9 mouse cellular contexts compared by ENCODE assay signal in the genomic region with DNA sequence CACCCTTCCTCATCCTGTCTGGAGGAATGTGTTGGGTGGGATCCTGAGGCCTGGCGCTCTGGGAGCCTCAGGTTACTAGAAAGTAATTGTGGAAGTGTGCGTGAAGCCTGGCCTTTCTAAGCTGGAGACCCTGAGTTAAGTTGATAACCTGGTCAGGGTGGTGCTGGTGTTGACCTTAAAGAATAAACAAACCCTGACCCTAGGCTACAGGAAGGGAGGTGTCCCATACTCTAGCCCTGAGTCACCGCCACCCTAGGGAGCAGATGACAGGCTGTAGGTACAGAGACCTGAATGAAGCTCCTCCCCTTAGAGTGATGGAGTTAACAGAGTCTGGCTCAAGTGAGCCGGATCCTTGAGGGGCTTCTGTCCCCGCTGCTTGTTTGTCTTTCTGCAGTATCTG. TPM values are rescaled to one million over a fixed set of nuclear protein-coding genes. Genes with fewer than 3 reads are reported as not detected.
DNase-seq lines count a peak whose midpoint lies in the region; ATAC-seq and TF ChIP-seq lines count a peak whose summit lies in the region.
"Had no signal": no experiment of that assay in that cellular context is flagged by ENCODE, and none has a peak within 500 bp of the region (broad histone marks: within the 10 kb centered on the region; RNA-seq: fewer than 3 reads in every experiment).

No protein-coding gene starts in this region.

- ATAC-seq in kidney, postnatal 0 days (replicated peaks; ENCODE audit: low FRiP score, low read depth), result no peak
- ATAC-seq in limb, embryonic 15.5 days (ENCODE audit: insufficient number of reproducible peaks, low FRiP score, low TSS enrichment, low read depth), result no peak
- ATAC-seq: forebrain, postnatal 0 days had no signal

- in situ Hi-C loops in ES-E14 (cut with MboI; ENCODE audit: low sequenced_read_pairs in 2 of 2, unreplicated experiment in 2 of 2), result no loop called here

- no peak overlapping the region for H3K4me2 ChIP-seq in kidney, postnatal 0 days (ENCODE audit: low read length)
- H3K4me2 ChIP-seq in limb, embryonic 15.5 days, result no peak overlapping the region

- DNase-seq in kidney, postnatal 0 days (ENCODE audit: low spot score), result no peak
- no peak for DNase-seq in kidney, postnatal 25 days
- no peak for DNase-seq in ES-E14 (ENCODE audit: low read depth, low spot score)
- no peak for DNase-seq in embryonic facial prominence, embryonic 10.5 days (ENCODE audit: low spot score)
- DNase-seq in ovary, postnatal 36 days (ENCODE audit: low spot score), result no peak
- no peak for DNase-seq in left cerebral cortex, adult 11 months (ENCODE audit: low spot score)
- DNase-seq: forebrain, postnatal 0 days had no signal

- H3K4me3 ChIP-seq in kidney, postnatal 0 days (replicated peaks; ENCODE audit: low read depth, low read length), result no peak overlapping the region
- peak overlapping the region in 1 of 2 experiments; percentile 4; a peak in 2 of 4 replicates for H3K4me3 ChIP-seq in ES-E14 (ENCODE audit: insufficient read depth in 1 of 2, low read depth in 1 of 2, low read length in 2 of 2, poor library complexity in 1 of 2, severe bottlenecking in 1 of 2)
- peak overlapping the region; percentile 40; the same call in 1 of the 2 replicates for H3K4me3 ChIP-seq in embryonic facial prominence, embryonic 10.5 days
- no peak overlapping the region for H3K4me3 ChIP-seq in limb, embryonic 15.5 days
- H3K4me3 ChIP-seq: hindbrain, embryonic 15.5 days had no signal

- H3K9ac ChIP-seq in kidney, postnatal 0 days (ENCODE audit: low read depth, low read length), result no peak overlapping the region
- H3K9ac ChIP-seq in ES-E14 (ENCODE audit: insufficient read depth, low read depth, low read length, poor library complexity, severe bottlenecking), result no peak overlapping the region; the same call in 1 of the 2 replicates
- no peak overlapping the region for H3K9ac ChIP-seq in limb, embryonic 15.5 days
- H3K9ac ChIP-seq: hindbrain, embryonic 15.5 days had no signal

- H3K4me1 ChIP-seq in kidney, postnatal 0 days (replicated peaks; ENCODE audit: insufficient read depth, low read length), result peaks cover 60% of the 10 kb centered on the region
- H3K4me1 ChIP-seq in ES-E14 (ENCODE audit: control insufficient read depth in 2 of 2, insufficient read depth in 2 of 2, low read length in 2 of 2, poor library complexity in 1 of 2), result peaks cover 15 to 39% of the 10 kb centered on the region in 2 experiments; a peak in 3 of 4 replicates
- peaks cover 81% of the 10 kb centered on the region for H3K4me1 ChIP-seq in embryonic facial prominence, embryonic 10.5 days
- peaks cover 70% of the 10 kb centered on the region for H3K4me1 ChIP-seq in limb, embryonic 15.5 days

- 0 out of 2 replicates have a peak, but pooled peaks cover 5% of the 10 kb centered on the region for H3K36me3 ChIP-seq in kidney, postnatal 0 days (ENCODE audit: insufficient read depth, low read length)
- H3K36me3 ChIP-seq in ES-E14 (ENCODE audit: control insufficient read depth, insufficient read depth, low read length, poor library complexity, severe bottlenecking), result peaks cover 18% of the 10 kb centered on the region
- H3K36me3 ChIP-seq in embryonic facial prominence, embryonic 10.5 days (replicated peaks), result peaks cover 33% of the 10 kb centered on the region
- peaks cover 21% of the 10 kb centered on the region for H3K36me3 ChIP-seq in limb, embryonic 15.5 days

- TF ChIP-seq CTCF in kidney, postnatal 0 days (IDR thresholded peaks at IDR 0.05; ENCODE audit: low read depth), result no peak

- H3K27me3 ChIP-seq in kidney, postnatal 0 days (ENCODE audit: insufficient read depth, low read length), result no peaks in the 10 kb centered on the region
- no peaks in the 10 kb centered on the region for H3K27me3 ChIP-seq in embryonic facial prominence, embryonic 10.5 days (replicated peaks; ENCODE audit: low read depth, poor library complexity, severe bottlenecking)
- H3K27me3 ChIP-seq in limb, embryonic 15.5 days, result no peaks in the 10 kb centered on the region
- H3K27me3 ChIP-seq: hindbrain, embryonic 15.5 days had no signal

- peak overlapping the region; percentile 79 for H3K27ac ChIP-seq in kidney, postnatal 0 days
- peak overlapping the region; percentile 74; the same call in 1 of the 2 replicates for H3K27ac ChIP-seq in ES-E14 (ENCODE audit: insufficient read depth, low read depth, low read length, poor library complexity, severe bottlenecking)
- peak overlapping the region; percentile 78 for H3K27ac ChIP-seq in embryonic facial prominence, embryonic 10.5 days (replicated peaks)
- H3K27ac ChIP-seq in limb, embryonic 15.5 days, result peak overlapping the region; percentile 78

- 55% methylated on average over 5 of the region's 5 CpGs for WGBS in kidney, postnatal 0 days
- 67% methylated on average over 5 of the region's 5 CpGs for WGBS in embryonic facial prominence, embryonic 10.5 days
- 63% methylated on average over 5 of the region's 5 CpGs for WGBS in limb, embryonic 15.5 days

- no peaks in the 10 kb centered on the region for H3K9me3 ChIP-seq in kidney, postnatal 0 days (replicated peaks; ENCODE audit: low read length)
- H3K9me3 ChIP-seq in ES-E14 (ENCODE audit: control insufficient read depth, insufficient read depth, low read depth, low read length), result no peaks in the 10 kb centered on the region
- no peaks in the 10 kb centered on the region for H3K9me3 ChIP-seq in embryonic facial prominence, embryonic 10.5 days
- no peaks in the 10 kb centered on the region for H3K9me3 ChIP-seq in limb, embryonic 15.5 days
- H3K9me3 ChIP-seq: hindbrain, embryonic 15.5 days had no signal

TF ChIP-seq in ES-E14, 5 proteins besides CTCF, POLR2A, EP300 and RAD21:
- TF ChIP-seq CHD2 (IDR thresholded peaks at IDR 0.05; ENCODE audit: low read depth, low read length) (no peak), MAFK (IDR thresholded peaks at IDR 0.05; ENCODE audit: insufficient read depth, low read depth, low read length) (no peak), ZC3H11A (IDR thresholded peaks at IDR 0.05; ENCODE audit: borderline replicate concordance, low read depth, low read length) (no peak), ZNF384 (IDR thresholded peaks at IDR 0.05; ENCODE audit: low read depth, low read length) (no peak), HCFC1 (IDR thresholded peaks at IDR 0.05; ENCODE audit: borderline replicate concordance, insufficient read depth, low read length) (no peak)
TF ChIP-seq in ES-E14: peak in this region for 0.

RNA-seq across cellular contexts. Expression of a gene that starts 5.0 kb away (rescaled TPM):
- polyA plus RNA-seq in kidney, postnatal 0 days (2015; fragmentation: Nextera tagmentation; extraction: Ambion mirVana), result 87.7 and 96.4 TPM in 2 replicates
- 108 and 147 TPM in 2 replicates for total RNA-seq in ES-E14 (2012; rRNA removed)
- 90.5 and 98.7 TPM in 2 replicates for polyA plus RNA-seq in embryonic facial prominence, embryonic 10.5 days (2016; fragmentation: Nextera tagmentation; extraction: Ambion mirVana)
- 128 and 131 TPM in 2 replicates for polyA plus RNA-seq in limb, embryonic 15.5 days (2015; fragmentation: Nextera tagmentation; extraction: Ambion mirVana)

RNA-seq across cellular contexts. Expression of a gene that starts 21.6 kb away (rescaled TPM):
- polyA plus RNA-seq in kidney, postnatal 0 days (2015; fragmentation: Nextera tagmentation; extraction: Ambion mirVana), result 716 and 863 TPM in 2 replicates
- total RNA-seq in ES-E14 (2012; rRNA removed), result 1,213 and 1,430 TPM in 2 replicates
- polyA plus RNA-seq in embryonic facial prominence, embryonic 10.5 days (2016; fragmentation: Nextera tagmentation; extraction: Ambion mirVana), result 481 and 487 TPM in 2 replicates
- polyA plus RNA-seq in limb, embryonic 15.5 days (2015; fragmentation: Nextera tagmentation; extraction: Ambion mirVana), result 447 and 586 TPM in 2 replicates

RNA-seq across cellular contexts. Expression of a gene that starts 28.1 kb away (rescaled TPM):
- polyA plus RNA-seq in kidney, postnatal 0 days (2015; fragmentation: Nextera tagmentation; extraction: Ambion mirVana), result not detected in 2 replicates
- 2.3 TPM in 2 replicates for total RNA-seq in ES-E14 (2012; rRNA removed)
- 0.85 and 1.1 TPM in 2 replicates for polyA plus RNA-seq in embryonic facial prominence, embryonic 10.5 days (2016; fragmentation: Nextera tagmentation; extraction: Ambion mirVana)
- polyA plus RNA-seq in limb, embryonic 15.5 days (2015; fragmentation: Nextera tagmentation; extraction: Ambion mirVana), result 0.35 TPM in 1 of 2 replicates, not detected in the other
- total RNA-seq: forebrain, postnatal 0 days had no signal

RNA-seq across cellular contexts. Expression of a gene that starts 36.7 kb away (rescaled TPM):
- 5.1 and 5.6 TPM in 2 replicates for polyA plus RNA-seq in kidney, postnatal 0 days (2015; fragmentation: Nextera tagmentation; extraction: Ambion mirVana)
- total RNA-seq in ES-E14 (2012; rRNA removed), result 3.0 and 4.1 TPM in 2 replicates
- 14.0 and 16.0 TPM in 2 replicates for polyA plus RNA-seq in embryonic facial prominence, embryonic 10.5 days (2016; fragmentation: Nextera tagmentation; extraction: Ambion mirVana)
- 4.5 and 5.3 TPM in 2 replicates for polyA plus RNA-seq in limb, embryonic 15.5 days (2015; fragmentation: Nextera tagmentation; extraction: Ambion mirVana)

RNA-seq across cellular contexts. Expression of a gene that starts 37.5 kb away (rescaled TPM):
- 13.9 and 14.8 TPM in 2 replicates for polyA plus RNA-seq in kidney, postnatal 0 days (2015; fragmentation: Nextera tagmentation; extraction: Ambion mirVana)
- 14.0 and 18.5 TPM in 2 replicates for total RNA-seq in ES-E14 (2012; rRNA removed)
- polyA plus RNA-seq in embryonic facial prominence, embryonic 10.5 days (2016; fragmentation: Nextera tagmentation; extraction: Ambion mirVana), result 22.0 and 24.2 TPM in 2 replicates
- 17.3 and 19.1 TPM in 2 replicates for polyA plus RNA-seq in limb, embryonic 15.5 days (2015; fragmentation: Nextera tagmentation; extraction: Ambion mirVana)
